Mouse (Mus musculus): ENCODE data around the gene Gm8108. TPM values are rescaled to one million over a fixed set of nuclear protein-coding genes. Genes with fewer than 3 reads are reported as not detected.
"Not testable (repeated sequence)": the region's sequence is repeated elsewhere in the genome, so short reads cannot be mapped to it uniquely, and the experiment has no call there.

Gene Gm8108
- 2.0 and 4.4 TPM in 2 replicates for total RNA-seq (2017)

DNA sequence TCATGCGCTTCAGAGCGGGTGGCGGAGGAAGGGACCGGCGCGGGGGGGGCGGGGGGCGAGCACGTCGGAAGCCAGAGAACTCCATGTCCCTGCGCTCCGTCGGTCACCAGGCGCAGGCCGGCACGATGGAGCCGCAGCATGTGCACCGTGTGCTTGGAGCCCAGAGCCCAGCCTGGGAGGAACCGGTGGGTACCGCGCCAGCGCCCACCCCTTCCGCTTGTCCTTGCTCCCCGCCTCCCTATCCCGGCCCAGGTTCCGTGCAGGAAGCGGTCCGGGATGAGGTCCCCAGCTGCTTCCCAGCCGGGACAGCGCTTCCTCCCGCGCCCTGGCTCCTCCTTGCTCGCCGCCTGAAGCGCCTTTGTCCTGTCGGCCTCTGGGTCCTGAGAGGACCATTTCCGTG, at the start of gene Gm8108:
Gene Gm8108 (plus strand): TSS at position 101 of the 400 bp plus-strand sequence.
- not testable (repeated sequence) for ATAC-seq (replicated peaks in 1 of 2; ENCODE audit: insufficient read depth in 1 of 2, low FRiP score in 2 of 2, low TSS enrichment in 1 of 2, low read depth in 1 of 2, poor library complexity in 2 of 2, severe bottlenecking in 2 of 2)

- not testable (repeated sequence) for ATAC-seq (replicated peaks in 1 of 2; ENCODE audit: insufficient read depth in 1 of 2, low FRiP score in 2 of 2, low TSS enrichment in 1 of 2, low read depth in 1 of 2, poor library complexity in 2 of 2, severe bottlenecking in 2 of 2)
Observed at GRCm38 (mm10) chr14:4083820-4084219, 26.5 kb upstream of the Gm8108 start, which contains the start of gene Gm3115. TSS of gene Gm3115 (plus strand) at chr14:4084120.

DNA sequence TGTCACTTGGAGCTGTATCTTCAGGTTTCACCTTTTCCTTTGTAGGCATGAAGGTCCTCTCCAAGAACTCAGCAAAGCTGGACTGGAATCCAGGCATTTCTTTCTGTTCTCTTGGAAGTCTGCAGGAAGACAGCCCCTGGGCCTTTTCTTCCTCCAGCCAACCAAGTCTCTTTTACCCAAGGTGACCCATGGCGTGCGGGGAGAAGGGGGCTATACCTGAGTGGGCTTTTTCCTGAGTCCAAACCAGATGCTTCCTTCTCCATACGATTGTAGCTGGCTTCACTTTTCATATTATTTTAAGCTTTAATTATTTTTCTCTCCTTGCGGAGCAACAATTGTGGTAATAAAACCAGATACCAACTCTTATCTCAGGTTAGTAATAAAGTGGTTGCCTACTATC, 31.3 kb downstream of the Gm8108 start:
- not testable (repeated sequence) for ATAC-seq (replicated peaks in 1 of 2; ENCODE audit: insufficient read depth in 1 of 2, low FRiP score in 2 of 2, low TSS enrichment in 1 of 2, low read depth in 1 of 2, poor library complexity in 2 of 2, severe bottlenecking in 2 of 2)

DNA sequence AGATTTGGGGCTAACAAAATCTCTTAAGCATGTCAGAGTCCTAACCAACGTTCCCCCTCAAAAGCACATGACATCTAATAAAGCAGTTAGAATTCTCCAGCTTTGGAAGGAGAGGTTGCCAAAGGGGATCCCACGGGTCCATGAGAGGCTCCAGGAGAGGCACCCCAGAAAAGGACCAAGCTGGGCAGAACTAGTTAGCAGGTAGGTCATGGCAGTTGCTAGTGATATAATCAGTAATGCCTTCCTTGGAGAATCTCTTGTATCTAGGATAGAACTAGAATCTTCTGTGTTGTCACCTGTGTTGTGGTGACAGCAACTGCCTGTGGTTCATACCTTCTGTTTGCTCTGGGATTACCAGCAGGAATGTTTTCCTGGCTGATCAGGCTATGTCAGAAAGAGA, 54.4 kb downstream of the Gm8108 start, which contains the start of gene Gm3127:
Gene Gm3127 (plus strand): TSS at position 301 of the 400 bp plus-strand sequence.
- ATAC-seq (replicated peaks in 1 of 2; ENCODE audit: insufficient read depth in 1 of 2, low FRiP score in 2 of 2, low TSS enrichment in 1 of 2, low read depth in 1 of 2, poor library complexity in 2 of 2, severe bottlenecking in 2 of 2): not testable (repeated sequence)

DNA sequence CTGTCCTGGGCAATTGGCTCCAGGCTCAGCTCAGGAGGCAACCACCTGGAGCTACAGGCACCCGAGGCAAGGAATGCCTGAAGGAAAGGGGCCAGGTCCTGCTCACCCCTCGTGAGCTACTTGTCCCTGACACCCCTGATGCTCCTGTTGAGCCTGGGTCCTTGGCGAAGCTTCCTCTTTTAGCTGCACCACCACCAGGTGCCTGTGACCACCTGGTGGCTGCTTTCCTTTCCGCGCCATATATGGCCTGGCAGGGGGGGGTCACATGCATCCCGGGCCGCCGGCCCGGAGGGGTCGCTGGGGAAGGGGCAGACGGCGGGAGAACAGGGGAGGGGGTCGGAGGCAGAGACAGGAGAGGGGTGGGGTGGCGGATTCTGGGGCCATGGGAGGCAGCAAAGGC, 71.7 kb downstream of the Gm8108 start:
- not testable (repeated sequence) for ATAC-seq (replicated peaks in 1 of 2; ENCODE audit: insufficient read depth in 1 of 2, low FRiP score in 2 of 2, low TSS enrichment in 1 of 2, low read depth in 1 of 2, poor library complexity in 2 of 2, severe bottlenecking in 2 of 2)

Other genes with a start within 250 kb of the Gm8108 start
- not detected in 2 replicates for gene Gm2916, start 226.4 kb upstream of the Gm8108 start, total RNA-seq (2017)
- not detected in 2 replicates for gene Gm3029, start 178.8 kb upstream of the Gm8108 start, total RNA-seq (2017)
- gene Gm3095, start 147.0 kb upstream of the Gm8108 start, total RNA-seq (2017): not detected in 2 replicates
- not detected in 2 replicates for gene Gm3099, start 112.1 kb upstream of the Gm8108 start, total RNA-seq (2017)
- gene Gm5796, start 86.6 kb upstream of the Gm8108 start, total RNA-seq (2017): 0.30 TPM in 1 of 2 replicates, not detected in the other
- gene Gm3115, start 26.4 kb upstream of the Gm8108 start, total RNA-seq (2017): not detected in 2 replicates
- gene Gm3127, start 54.5 kb downstream of the Gm8108 start, total RNA-seq (2017): not detected in 2 replicates
- 0.25 and 1.6 TPM in 2 replicates for gene Gm2974, start 72.0 kb downstream of the Gm8108 start, total RNA-seq (2017)
- not detected in 2 replicates for gene Gm3138, start 139.1 kb downstream of the Gm8108 start, total RNA-seq (2017)
- not detected in 2 replicates for gene Gm3149, start 206.8 kb downstream of the Gm8108 start, total RNA-seq (2017)
- gene 2610042L04Rik, start 224.2 kb downstream of the Gm8108 start, total RNA-seq (2017): not detected in 2 replicates

All from hematopoietic stem cell, adult 5-6 weeks (primary cell).